Mouse (Mus musculus): ENCODE measurements around the gene H2afx. TPM values are rescaled to one million over a fixed set of nuclear protein-coding genes. Genes with fewer than 3 reads are reported as not detected.

H2afx gene
- polyA plus RNA-seq, 1 experiment, result 347 TPM

GRCm38 (mm10) chr9:44307248-44307647, 27.2 kb upstream of the H2afx start:
- H3K36me3 ChIP-seq (ENCODE audit: control insufficient read depth, insufficient read depth), result peaks cover 5% of the 10 kb centered on the region
- TF ChIP-seq USF1 (IDR thresholded peaks at IDR 0.05; ENCODE audit: low read depth), result no peak
- H3K4me3 ChIP-seq (ENCODE audit: insufficient read depth, poor library complexity, severe bottlenecking), result no peak overlapping the region

GRCm38 (mm10) chr9:44309756-44310155, 24.7 kb upstream of the H2afx start:
- H3K27me3 ChIP-seq (ENCODE audit: control insufficient read depth, insufficient read depth, insufficient read length), result no peaks in the 10 kb centered on the region
- TF ChIP-seq USF1 (IDR thresholded peaks at IDR 0.05; ENCODE audit: low read depth) (no peak), FOSL1 (IDR thresholded peaks at IDR 0.05; ENCODE audit: insufficient read depth, low read length, poor library complexity, severe bottlenecking) (no peak), MYOD1 (IDR thresholded peaks at IDR 0.05; ENCODE audit: control insufficient read depth, insufficient read length, low read depth) (no peak), CTCF (IDR thresholded peaks at IDR 0.05; ENCODE audit: control insufficient read depth, insufficient read depth, insufficient read length) (no peak), CEBPB (IDR thresholded peaks at IDR 0.05; ENCODE audit: low read depth) (no peak), MAX (IDR thresholded peaks at IDR 0.05) (no peak), MYOG (IDR thresholded peaks at IDR 0.05; ENCODE audit: control insufficient read depth, extremely low read depth, insufficient read length) (no peak)
- peaks cover 7% of the 10 kb centered on the region for H3K79me2 ChIP-seq (ENCODE audit: control insufficient read depth, insufficient read depth)
- H3ac ChIP-seq (ENCODE audit: control insufficient read depth, insufficient read length, low read depth), result no peak overlapping the region
- peaks cover 4% of the 10 kb centered on the region for H3K79me3 ChIP-seq (ENCODE audit: low read depth)
- H3K36me3 ChIP-seq (ENCODE audit: control insufficient read depth, insufficient read depth), result peaks cover 4% of the 10 kb centered on the region
- H3K4me3 ChIP-seq (ENCODE audit: insufficient read depth, poor library complexity, severe bottlenecking), result no peak overlapping the region

More at GRCm38 (mm10) chr9:44307248-44307647, 27.2 kb upstream of the H2afx start:
- Histone ChIP-seq H3K79me3 (ENCODE audit: low read depth) (peaks cover 12% of the 10 kb centered on the region), H3ac (ENCODE audit: control insufficient read depth, insufficient read length, low read depth) (no peak overlapping the region), H3K79me2 (ENCODE audit: control insufficient read depth, insufficient read depth) (peaks cover 29% of the 10 kb centered on the region), H3K27me3 (ENCODE audit: control insufficient read depth, insufficient read depth, insufficient read length) (no peaks in the 10 kb centered on the region)

GRCm38 (mm10) chr9:44310750-44311135, 23.8 kb upstream of the H2afx start:
- TF ChIP-seq FOSL1 (IDR thresholded peaks at IDR 0.05; ENCODE audit: insufficient read depth, low read length, poor library complexity, severe bottlenecking) (no peak), MAX (IDR thresholded peaks at IDR 0.05) (no peak), USF1 (IDR thresholded peaks at IDR 0.05; ENCODE audit: low read depth) (no peak), CTCF (IDR thresholded peaks at IDR 0.05; ENCODE audit: control insufficient read depth, insufficient read depth, insufficient read length) (no peak), CEBPB (IDR thresholded peaks at IDR 0.05; ENCODE audit: low read depth) (no peak), MYOG (IDR thresholded peaks at IDR 0.05; ENCODE audit: control insufficient read depth, extremely low read depth, insufficient read length) (no peak), MYOD1 (IDR thresholded peaks at IDR 0.05; ENCODE audit: control insufficient read depth, insufficient read length, low read depth) (no peak)
- H3K79me3 ChIP-seq (ENCODE audit: low read depth), result no peaks in the 10 kb centered on the region
- H3K36me3 ChIP-seq (ENCODE audit: control insufficient read depth, insufficient read depth), result peaks cover 4% of the 10 kb centered on the region
- H3K79me2 ChIP-seq (ENCODE audit: control insufficient read depth, insufficient read depth), result no peaks in the 10 kb centered on the region
- H3K4me3 ChIP-seq (ENCODE audit: insufficient read depth, poor library complexity, severe bottlenecking), result no peak overlapping the region
- no peak overlapping the region for H3ac ChIP-seq (ENCODE audit: control insufficient read depth, insufficient read length, low read depth)
- H3K27me3 ChIP-seq (ENCODE audit: control insufficient read depth, insufficient read depth, insufficient read length), result no peaks in the 10 kb centered on the region

GRCm38 (mm10) chr9:44311136-44312134, 23.1 kb upstream of the H2afx start:
- H3K36me3 ChIP-seq (ENCODE audit: control insufficient read depth, insufficient read depth), result peaks cover 4% of the 10 kb centered on the region
- H3K4me3 ChIP-seq (ENCODE audit: insufficient read depth, poor library complexity, severe bottlenecking), result no peak overlapping the region
- no peaks in the 10 kb centered on the region for H3K79me2 ChIP-seq (ENCODE audit: control insufficient read depth, insufficient read depth)
- H3K27me3 ChIP-seq (ENCODE audit: control insufficient read depth, insufficient read depth, insufficient read length), result no peaks in the 10 kb centered on the region
- H3K79me3 ChIP-seq (ENCODE audit: low read depth), result no peaks in the 10 kb centered on the region
- TF ChIP-seq USF1 (IDR thresholded peaks at IDR 0.05; ENCODE audit: low read depth) (no peak), FOSL1 (IDR thresholded peaks at IDR 0.05; ENCODE audit: insufficient read depth, low read length, poor library complexity, severe bottlenecking) (no peak), CTCF (IDR thresholded peaks at IDR 0.05; ENCODE audit: control insufficient read depth, insufficient read depth, insufficient read length) (no peak), CEBPB (IDR thresholded peaks at IDR 0.05; ENCODE audit: low read depth) (no peak), MYOD1 (IDR thresholded peaks at IDR 0.05; ENCODE audit: control insufficient read depth, insufficient read length, low read depth) (no peak), MYOG (IDR thresholded peaks at IDR 0.05; ENCODE audit: control insufficient read depth, extremely low read depth, insufficient read length) (no peak), MAX (IDR thresholded peaks at IDR 0.05) (no peak)
- H3ac ChIP-seq (ENCODE audit: control insufficient read depth, insufficient read length, low read depth), result no peak overlapping the region

- TF ChIP-seq USF1 (IDR thresholded peaks at IDR 0.05; ENCODE audit: low read depth) (no peak), FOSL1 (IDR thresholded peaks at IDR 0.05; ENCODE audit: insufficient read depth, low read length, poor library complexity, severe bottlenecking) (no peak), CTCF (IDR thresholded peaks at IDR 0.05; ENCODE audit: control insufficient read depth, insufficient read depth, insufficient read length) (no peak), CEBPB (IDR thresholded peaks at IDR 0.05; ENCODE audit: low read depth) (no peak), MYOG (IDR thresholded peaks at IDR 0.05; ENCODE audit: control insufficient read depth, extremely low read depth, insufficient read length) (no peak), MYOD1 (IDR thresholded peaks at IDR 0.05; ENCODE audit: control insufficient read depth, insufficient read length, low read depth) (no peak), MAX (IDR thresholded peaks at IDR 0.05) (no peak)
- H3ac ChIP-seq (ENCODE audit: control insufficient read depth, insufficient read length, low read depth), result no peak overlapping the region
- H3K27me3 ChIP-seq (ENCODE audit: control insufficient read depth, insufficient read depth, insufficient read length), result no peaks in the 10 kb centered on the region
- no peaks in the 10 kb centered on the region for H3K79me3 ChIP-seq (ENCODE audit: low read depth)
- peaks cover 4% of the 10 kb centered on the region for H3K36me3 ChIP-seq (ENCODE audit: control insufficient read depth, insufficient read depth)
- peaks cover 12% of the 10 kb centered on the region for H3K79me2 ChIP-seq (ENCODE audit: control insufficient read depth, insufficient read depth)
- no peak overlapping the region for H3K4me3 ChIP-seq (ENCODE audit: insufficient read depth, poor library complexity, severe bottlenecking)
Measured at GRCm38 (mm10) chr9:44313476-44314256, 20.8 kb upstream of the H2afx start.

All from C2C12 (cell line).